Mouse (Mus musculus): ENCODE measurements at regions not wholly inside any gene's neighbourhood (a gene's known extent, or its start where the extent isn't known, plus 50 kb on each side); places are given as distances from the start of the nearest gene placed in this dataset.

- no peak for ATAC-seq (ENCODE audit: insufficient read depth)
- Histone ChIP-seq H3K4me3 (ENCODE audit: insufficient read depth in 1 of 2, low read depth in 2 of 2, low read length in 2 of 2) (no peak overlapping the region), H3K27ac (no peak overlapping the region), H3K4me2 (ENCODE audit: low read depth) (no peak overlapping the region), H3K36me3 (replicated peaks; ENCODE audit: control insufficient read depth, insufficient read depth, low read depth) (no peaks in the 10 kb centered on the region), H3K9me3 (ENCODE audit: control insufficient read depth, low read length) (no peaks in the 10 kb centered on the region), H3K9ac (replicated peaks) (no peak overlapping the region), H3K4me1 (replicated peaks; ENCODE audit: control insufficient read depth in 2 of 2, insufficient read depth in 2 of 2, low read length in 1 of 2) (peaks cover 6 to 10% of the 10 kb centered on the region in 2 experiments; a peak in 3 of 4 replicates), H3K27me3 (ENCODE audit: control insufficient read depth, insufficient read depth, low read length) (no peaks in the 10 kb centered on the region)
- no peak for DNase-seq (ENCODE audit: low read depth in 3 of 3, low spot score in 3 of 3)
- TF ChIP-seq EP300 (IDR thresholded peaks at IDR 0.05; ENCODE audit: low read depth) (no peak), CTCF (IDR thresholded peaks at IDR 0.05; ENCODE audit: low read depth) (no peak)
- 77% methylated on average over 11 of the region's 11 CpGs for WGBS (ENCODE audit: insufficient replicate concordance)
Observed at GRCm38 (mm10) chr2:75759196-75759885, 54.9 kb upstream of the Nfe2l2 start.

GRCm38 (mm10) chr2:75758277-75758676 lies 53.8 kb upstream of the Nfe2l2 start:
- 61% methylated on average over 6 of the region's 6 CpGs for WGBS (ENCODE audit: insufficient replicate concordance)
- DNase-seq (ENCODE audit: low read depth in 3 of 3, low spot score in 3 of 3), result no peak
- Histone ChIP-seq H3K4me3 (ENCODE audit: insufficient read depth in 1 of 2, low read depth in 2 of 2, low read length in 2 of 2) (no peak overlapping the region), H3K27ac (no peak overlapping the region), H3K36me3 (replicated peaks; ENCODE audit: control insufficient read depth, insufficient read depth, low read depth) (no peaks in the 10 kb centered on the region), H3K9me3 (ENCODE audit: control insufficient read depth, low read length) (no peaks in the 10 kb centered on the region), H3K4me1 (replicated peaks; ENCODE audit: control insufficient read depth in 2 of 2, insufficient read depth in 2 of 2, low read length in 1 of 2) (peaks cover 3 to 5% of the 10 kb centered on the region in 2 experiments; a peak in 3 of 4 replicates), H3K9ac (replicated peaks) (no peak overlapping the region), H3K4me2 (ENCODE audit: low read depth) (no peak overlapping the region), H3K27me3 (ENCODE audit: control insufficient read depth, insufficient read depth, low read length) (no peaks in the 10 kb centered on the region)
- no peak for TF ChIP-seq CTCF (IDR thresholded peaks at IDR 0.05; ENCODE audit: low read depth)
- no peak for TF ChIP-seq EP300 (IDR thresholded peaks at IDR 0.05; ENCODE audit: low read depth)
- no peak for ATAC-seq (ENCODE audit: insufficient read depth)

DNA sequence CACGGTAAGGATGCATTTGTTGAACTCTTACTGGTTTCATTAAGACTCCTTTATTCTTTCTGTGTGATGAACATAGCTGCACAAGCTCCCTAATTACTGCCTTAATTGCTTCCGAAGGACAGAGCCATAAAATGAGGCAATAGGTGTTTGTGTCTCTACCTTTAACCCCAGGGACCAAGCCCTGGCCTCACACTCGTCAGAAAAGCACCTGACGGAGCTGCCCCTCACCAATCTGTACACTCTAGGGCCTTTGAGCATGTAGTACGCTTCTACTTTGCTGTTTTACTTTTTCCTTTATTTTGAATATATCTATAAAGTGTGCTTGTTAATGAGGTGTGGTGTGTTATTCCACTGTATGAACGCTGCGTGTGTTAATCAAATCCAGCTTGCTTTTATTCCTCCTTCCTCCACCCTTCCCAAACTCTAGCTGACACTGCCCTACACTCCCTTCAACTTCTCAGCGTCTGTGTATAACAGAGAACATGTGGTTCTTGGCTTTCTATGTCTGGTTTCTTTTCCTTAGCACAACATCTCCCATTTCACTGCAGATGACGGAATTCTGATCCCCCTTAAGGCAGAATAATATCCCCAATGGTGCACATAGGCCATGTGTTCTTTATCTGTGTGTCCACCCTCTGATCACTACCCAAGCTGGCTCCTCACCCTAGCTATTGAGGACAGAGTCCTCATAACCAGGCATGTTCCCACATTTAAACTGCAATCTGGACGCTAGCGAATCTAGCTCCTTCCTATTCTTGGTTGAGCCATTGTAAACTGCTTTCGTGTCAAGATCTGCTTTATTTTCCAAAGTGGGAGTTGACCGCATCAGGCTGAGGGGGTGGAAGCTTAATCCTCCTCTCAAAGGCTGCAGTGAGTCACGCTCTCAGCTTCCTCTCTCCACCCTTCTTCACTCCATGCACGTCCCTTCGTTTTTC lies 52.5 kb upstream of the Nfe2l2 start:
- no peak overlapping the region for H3K9ac ChIP-seq (replicated peaks)
- H3K4me3 ChIP-seq (ENCODE audit: insufficient read depth in 1 of 2, low read depth in 2 of 2, low read length in 2 of 2), result no peak overlapping the region
- no peaks in the 10 kb centered on the region; a peak in 1 of 4 replicates for H3K4me1 ChIP-seq (replicated peaks; ENCODE audit: control insufficient read depth in 2 of 2, insufficient read depth in 2 of 2, low read length in 1 of 2)
- no peaks in the 10 kb centered on the region for H3K36me3 ChIP-seq (replicated peaks; ENCODE audit: control insufficient read depth, insufficient read depth, low read depth)
- DNase-seq (ENCODE audit: low read depth in 3 of 3, low spot score in 3 of 3) (no peak), ATAC-seq (ENCODE audit: insufficient read depth) (no peak)
- 64% methylated on average over 16 of the region's 16 CpGs for WGBS (ENCODE audit: insufficient replicate concordance)
- no peaks in the 10 kb centered on the region for H3K27me3 ChIP-seq (ENCODE audit: control insufficient read depth, insufficient read depth, low read length)
- H3K27ac ChIP-seq, result no peak overlapping the region
- no peak for TF ChIP-seq CTCF (IDR thresholded peaks at IDR 0.05; ENCODE audit: low read depth)
- TF ChIP-seq EP300 (IDR thresholded peaks at IDR 0.05; ENCODE audit: low read depth), result no peak
- H3K4me2 ChIP-seq (ENCODE audit: low read depth), result no peak overlapping the region
- no peaks in the 10 kb centered on the region for H3K9me3 ChIP-seq (ENCODE audit: control insufficient read depth, low read length)

DNA sequence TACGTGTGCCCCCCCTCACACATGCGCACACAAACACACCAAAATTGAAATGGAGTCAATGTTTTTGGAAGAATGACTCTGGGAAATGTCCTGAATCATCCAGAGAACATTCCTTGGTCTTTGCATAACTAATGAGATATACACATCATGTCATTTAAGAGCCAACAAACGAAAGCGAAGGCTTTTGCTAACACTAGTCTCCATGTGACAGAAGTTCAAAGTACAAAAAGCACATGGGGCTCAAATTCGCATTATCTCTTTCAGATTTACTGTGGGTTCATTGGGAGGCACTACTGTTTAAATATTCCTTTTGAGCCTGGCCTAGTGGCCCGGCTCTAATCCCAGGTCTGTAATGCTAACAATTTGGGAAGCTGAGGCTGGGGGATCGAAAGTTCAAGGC lies 50.2 kb upstream of the Nfe2l2 start:
- DNase-seq (ENCODE audit: low read depth in 3 of 3, low spot score in 3 of 3) (no peak), ATAC-seq (ENCODE audit: insufficient read depth) (no peak)
- Histone ChIP-seq H3K27me3 (ENCODE audit: control insufficient read depth, insufficient read depth, low read length) (no peaks in the 10 kb centered on the region), H3K36me3 (replicated peaks; ENCODE audit: control insufficient read depth, insufficient read depth, low read depth) (no peaks in the 10 kb centered on the region), H3K4me2 (ENCODE audit: low read depth) (no peak overlapping the region), H3K9ac (replicated peaks) (no peak overlapping the region), H3K4me3 (ENCODE audit: insufficient read depth in 1 of 2, low read depth in 2 of 2, low read length in 2 of 2) (no peak overlapping the region), H3K9me3 (ENCODE audit: control insufficient read depth, low read length) (no peaks in the 10 kb centered on the region), H3K27ac (no peak overlapping the region), H3K4me1 (replicated peaks; ENCODE audit: control insufficient read depth in 2 of 2, insufficient read depth in 2 of 2, low read length in 1 of 2) (no peaks in the 10 kb centered on the region; a peak in 1 of 4 replicates)
- TF ChIP-seq CTCF (IDR thresholded peaks at IDR 0.05; ENCODE audit: low read depth) (no peak), EP300 (IDR thresholded peaks at IDR 0.05; ENCODE audit: low read depth) (no peak)
- WGBS (ENCODE audit: insufficient replicate concordance), result 76% methylated on average over 7 of the region's 7 CpGs
